Mouse (Mus musculus) thymus, postnatal 14 days (tissue): ENCODE measurements around the gene Rps19.

Experiments used
- DNase-seq: peaks from one replicate; pipeline ENCODE4 v3.0.0; 2021

The Rps19 gene

GRCm38 (mm10) chr7:24904070-24904483, 19.9 kb downstream of the Rps19 start:
- peak; percentile 98 for DNase-seq

GRCm38 (mm10) chr7:24904936-24905335, 20.8 kb downstream of the Rps19 start:
- peak; percentile 68 for DNase-seq

- peak; percentile 65 for DNase-seq
Measured at GRCm38 (mm10) chr7:24906551-24906950, 22.4 kb downstream of the Rps19 start.

GRCm38 (mm10) chr7:24907211-24907748, 23.1 kb downstream of the Rps19 start:
- peak; percentile 89 for DNase-seq

- no peak for DNase-seq
Measured at GRCm38 (mm10) chr7:24912480-24912879, 28.3 kb downstream of the Rps19 start.

GRCm38 (mm10) chr7:24918763-24919323, 34.7 kb downstream of the Rps19 start:
- DNase-seq: no peak

GRCm38 (mm10) chr7:24919728-24920127, 35.6 kb downstream of the Rps19 start:
- DNase-seq: no peak

- DNase-seq: no peak
Measured at GRCm38 (mm10) chr7:24930475-24930874, 46.3 kb downstream of the Rps19 start.

GRCm38 (mm10) chr7:24931651-24932050, 47.5 kb downstream of the Rps19 start:
- DNase-seq: no peak
